Mouse (Mus musculus): ENCODE data around the gene Olfr1513.

- no peak for TF ChIP-seq CTCF (IDR thresholded peaks at IDR 0.05; ENCODE audit: low read depth)
- TF ChIP-seq EP300 (IDR thresholded peaks at IDR 0.05; ENCODE audit: low read depth) = no peak
Measured at GRCm38 (mm10) chr14:52327375-52327901, 28.8 kb downstream of the Olfr1513 start.

All from liver, embryonic 14.5 days (tissue).